Mouse (Mus musculus) hindbrain, embryonic 10.5 days (tissue): ENCODE data around the gene Igfbp1. TPM values are rescaled to one million over a fixed set of nuclear protein-coding genes. Genes with fewer than 3 reads are reported as not detected.

ENCODE experiments used
- DNase-seq: peaks from one replicate; pipeline ENCODE4 v3.0.0-alpha.2; 2017; ENCODE audit warnings: low spot score
- H3K27ac ChIP-seq: fragments of 300-500 bp; sonication (generic); 2 replicates; pipeline ENCODE4 v1.5.1; 2016; ENCODE audit warnings: mild to moderate bottlenecking, moderate library complexity
- H3K27me3 ChIP-seq: fragments of 300-500 bp; sonication (generic); 2 replicates; pipeline ENCODE4 v1.6.1; 2016; ENCODE audit warnings: mild to moderate bottlenecking; ENCODE audit not compliant: poor library complexity, insufficient read depth, severe bottlenecking
- H3K36me3 ChIP-seq: fragments of 300-500 bp; sonication (generic); 2 replicates; pipeline ENCODE4 v1.6.1; 2016; ENCODE audit warnings: mild to moderate bottlenecking, moderate library complexity
- H3K4me1 ChIP-seq: fragments of 300-500 bp; sonication (generic); replicated peaks from 2 replicates; pipeline ENCODE4 v1.6.1; 2016; ENCODE audit warnings: mild to moderate bottlenecking
- H3K4me3 ChIP-seq: fragments of 300-500 bp; sonication (generic); 2 replicates; pipeline ENCODE4 v1.5.1; 2016; ENCODE audit warnings: mild to moderate bottlenecking, moderate library complexity
- H3K9me3 ChIP-seq: fragments of 300-500 bp; sonication (generic); 2 replicates; pipeline ENCODE4 v1.6.1; 2016; ENCODE audit warnings: mild to moderate bottlenecking, moderate library complexity
- WGBS: fragments of 180-500 bp; shearing (Covaris S2); methylation state at CpG from one replicate; pipeline ENCODE4 v1.1.7; 2016; 5-methylcytosine and 5-hydroxymethylcytosine counted together
- polyA plus RNA-seq: library from polyadenylated mRNA; unstranded; fragments of >200 nt; fragmentation: Nextera tagmentation; extraction: Ambion mirVana; gene quantifications from 2 replicates; pipeline ENCODE4 v1.2.1, GENCODE M21; 2016

Igfbp1 gene
- polyA plus RNA-seq, 1 experiment from 2014 or later: 0.16 TPM

- Histone ChIP-seq H3K27me3 (no peaks in the 10 kb centered on the region), H3K9me3 (no peaks in the 10 kb centered on the region), H3K36me3 (no peaks in the 10 kb centered on the region), H3K27ac (0 out of 2 replicates have a peak overlapping the region, but pooled peaks have one; percentile 4), H3K4me1 (peaks cover 16% of the 10 kb centered on the region; the same call in 1 of the 2 replicates), H3K4me3 (no peak overlapping the region)
- 61% methylated on average over 4 of the region's 4 CpGs for WGBS
- no peak for DNase-seq
Measured at GRCm38 (mm10) chr11:7239041-7239740, 41.6 kb downstream of the Igfbp1 start.

- Histone ChIP-seq H3K4me1 (no peaks in the 10 kb centered on the region), H3K36me3 (no peaks in the 10 kb centered on the region), H3K27ac (no peak overlapping the region), H3K27me3 (no peaks in the 10 kb centered on the region), H3K4me3 (no peak overlapping the region), H3K9me3 (no peaks in the 10 kb centered on the region)
- no peak for DNase-seq
- WGBS: 77% methylated on average over 1 of the region's 1 CpGs
Measured at GRCm38 (mm10) chr11:7244782-7245181, 47.2 kb downstream of the Igfbp1 start.

- H3K9me3 ChIP-seq: no peaks in the 10 kb centered on the region
- H3K27ac ChIP-seq: no peak overlapping the region
- DNase-seq: no peak
- WGBS: 86% methylated on average over 2 of the region's 2 CpGs
- H3K4me3 ChIP-seq: no peak overlapping the region
- H3K36me3 ChIP-seq: no peaks in the 10 kb centered on the region
- H3K27me3 ChIP-seq: no peaks in the 10 kb centered on the region
- H3K4me1 ChIP-seq: no peaks in the 10 kb centered on the region
Measured at GRCm38 (mm10) chr11:7250415-7250814, 52.8 kb downstream of the Igfbp1 start.

- DNase-seq: no peak
- Histone ChIP-seq H3K27me3 (no peaks in the 10 kb centered on the region), H3K9me3 (no peaks in the 10 kb centered on the region), H3K4me3 (no peak overlapping the region), H3K4me1 (no peaks in the 10 kb centered on the region), H3K27ac (no peak overlapping the region), H3K36me3 (no peaks in the 10 kb centered on the region)
- WGBS: 90% methylated on average over 5 of the region's 5 CpGs
Measured at GRCm38 (mm10) chr11:7250870-7251269, 53.3 kb downstream of the Igfbp1 start.

Other genes starting within 250 kb of the Igfbp1 start
- 1.1 and 1.4 TPM in 2 replicates for gene Adcy1, start 134.3 kb upstream of the Igfbp1 start, polyA plus RNA-seq
- not detected in 2 replicates for gene Gm11985, start 9.2 kb upstream of the Igfbp1 start, polyA plus RNA-seq
- 12.5 and 13.0 TPM in 2 replicates for gene Igfbp3, start 16.1 kb downstream of the Igfbp1 start, polyA plus RNA-seq